Mouse (Mus musculus): Measurements from ENCODE around the gene Agbl1. TPM values are rescaled to one million over a fixed set of nuclear protein-coding genes. Genes with fewer than 3 reads are reported as not detected.
"Not testable (repeated sequence)": the region's sequence is repeated elsewhere in the genome, so short reads cannot be mapped to it uniquely, and the experiment has no call there.

Gene Agbl1
- total RNA-seq (2021): under 1 TPM; 0.27 to 0.46 TPM

- intact Hi-C loops (cut with DNase I): no loop called here
- no peak for DNase-seq (ENCODE audit: low spot score in 2 of 2)
These were observed at the start of gene Agbl1 for GRCm38 (mm10) chr7:76229311-76229937. TSS of gene Agbl1 (plus strand) at chr7:76229887.

DNA sequence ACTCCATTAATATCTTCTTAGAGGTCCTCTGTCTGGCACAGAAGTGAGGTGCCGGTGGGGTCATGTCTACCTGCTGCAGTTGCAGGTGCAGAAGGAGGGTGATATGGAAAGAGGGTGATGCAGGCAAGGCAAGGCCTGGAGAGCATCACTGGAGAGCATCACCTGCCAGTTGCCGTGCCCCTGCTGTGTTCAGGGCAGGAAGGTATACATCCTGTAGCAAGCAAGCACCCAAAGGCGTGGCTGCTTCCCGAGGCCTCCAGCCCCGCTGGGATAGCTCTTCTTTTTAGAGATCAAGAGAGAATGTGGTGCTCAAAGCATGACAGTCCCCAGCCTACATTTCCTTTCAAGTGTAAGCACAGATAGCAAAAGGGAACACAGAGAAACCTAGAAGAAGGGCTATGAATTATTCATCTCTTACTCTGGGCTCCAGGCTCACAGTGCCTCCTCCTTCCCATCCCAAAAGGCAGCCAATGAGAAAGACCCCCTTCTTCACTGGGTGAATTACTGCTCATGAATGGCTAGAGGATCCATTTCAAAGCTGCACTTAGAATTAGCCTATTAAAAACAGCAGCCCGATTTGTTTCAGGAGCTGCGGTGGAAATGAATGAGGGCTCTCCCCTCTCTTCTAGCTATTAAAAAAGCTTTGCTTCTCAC, 44.6 kb upstream of the Agbl1 start:
- intact Hi-C loops (cut with DNase I): no loop called here
- peak; percentile 23 to 71 for DNase-seq (ENCODE audit: low spot score in 2 of 2)

GRCm38 (mm10) chr7:76185681-76186121, 44.0 kb upstream of the Agbl1 start:
- no peak for DNase-seq (ENCODE audit: low spot score in 2 of 2)
- intact Hi-C loops (cut with DNase I): no loop called here

DNA sequence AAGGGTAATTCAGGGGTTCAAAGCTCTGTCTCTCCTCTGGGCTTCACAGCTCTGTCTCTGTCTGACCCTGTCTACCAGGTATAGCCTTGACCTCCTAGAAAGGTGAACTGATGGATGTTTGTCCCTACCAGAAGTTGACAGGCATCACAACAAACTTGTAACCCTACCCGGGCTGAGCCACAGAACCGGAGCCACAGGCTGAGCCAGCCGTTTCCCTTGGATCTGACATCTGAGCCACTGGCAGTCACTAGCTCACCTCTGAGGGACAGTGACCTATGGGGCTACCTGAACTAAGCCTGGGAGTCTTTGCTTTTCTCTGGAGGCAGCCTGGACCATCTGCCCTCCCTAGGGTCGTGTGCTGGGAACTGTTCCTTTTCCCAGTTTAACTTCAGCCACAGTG, 11.1 kb upstream of the Agbl1 start:
- intact Hi-C loops (cut with DNase I): no loop called here
- no peak for DNase-seq (ENCODE audit: low spot score in 2 of 2)

GRCm38 (mm10) chr7:76219797-76220469, 9.8 kb upstream of the Agbl1 start:
- intact Hi-C loops (cut with DNase I): no loop called here
- DNase-seq (ENCODE audit: low spot score in 2 of 2): no peak

DNA sequence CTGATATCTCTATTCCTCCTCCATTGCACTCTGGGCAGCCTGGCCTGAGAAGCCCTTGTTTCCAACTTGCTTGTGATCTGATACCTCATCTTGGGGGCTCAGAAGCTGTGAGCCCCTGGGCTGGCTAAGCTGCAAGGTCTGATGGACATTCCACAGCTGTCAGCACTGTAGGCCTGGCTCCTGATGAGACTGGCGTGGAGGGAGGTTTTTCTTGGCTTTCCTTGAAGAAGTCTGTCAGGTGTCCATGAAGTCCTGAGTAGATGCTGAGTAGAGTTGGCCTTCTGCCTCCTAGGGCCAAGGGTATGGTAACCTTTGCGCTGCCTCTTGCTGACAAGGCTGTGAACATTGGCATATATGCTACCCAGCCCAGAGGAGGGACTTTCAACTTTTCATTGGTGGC, 7.0 kb upstream of the Agbl1 start:
- intact Hi-C loops (cut with DNase I): no loop called here
- DNase-seq (ENCODE audit: low spot score in 2 of 2): no peak

GRCm38 (mm10) chr7:76228881-76229280, 806 bp upstream of the Agbl1 start:
- intact Hi-C loops (cut with DNase I): no loop called here
- no peak for DNase-seq (ENCODE audit: low spot score in 2 of 2)

GRCm38 (mm10) chr7:76234321-76234720, 4.6 kb downstream of the Agbl1 start:
- intact Hi-C loops (cut with DNase I): loop anchor here (10.0 kb wide), 1 partner anchor 60 kb away; no protein-coding TSS in a partner anchor
- no peak for DNase-seq (ENCODE audit: low spot score in 2 of 2)

- no peak for DNase-seq (ENCODE audit: low spot score in 2 of 2)
- intact Hi-C loops (cut with DNase I): loop anchor here (10.0 kb wide), 1 partner anchor 63 kb away; no protein-coding TSS in a partner anchor
These were observed 7.8 kb downstream of the Agbl1 start for GRCm38 (mm10) chr7:76237497-76237896.

DNA sequence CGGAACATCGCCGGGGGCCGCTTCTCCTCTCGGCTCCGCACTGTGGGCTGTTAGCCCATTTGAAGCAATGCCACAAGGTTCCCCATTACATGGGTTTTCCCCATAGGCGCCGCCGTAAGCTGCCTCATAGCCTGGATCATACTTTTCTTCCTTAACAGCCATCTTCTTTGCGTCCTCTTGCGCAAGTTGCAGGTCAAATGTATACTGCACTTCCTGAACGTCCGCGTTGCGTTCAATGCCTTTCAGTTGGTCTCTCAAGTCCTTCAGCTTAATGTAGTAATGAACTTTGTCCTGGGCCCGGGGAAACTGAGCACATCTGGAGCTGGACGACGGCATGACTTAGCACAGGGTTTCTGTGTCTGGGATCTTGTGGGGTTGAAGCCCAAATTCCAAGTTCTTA, 15.2 kb downstream of the Agbl1 start:
- intact Hi-C loops (cut with DNase I); DNase-seq (ENCODE audit: low spot score in 2 of 2): not testable (repeated sequence)

- intact Hi-C loops (cut with DNase I): no loop called here
- no peak for DNase-seq (ENCODE audit: low spot score in 2 of 2)
These were observed 45.4 kb downstream of the Agbl1 start for GRCm38 (mm10) chr7:76275061-76275460.

DNA sequence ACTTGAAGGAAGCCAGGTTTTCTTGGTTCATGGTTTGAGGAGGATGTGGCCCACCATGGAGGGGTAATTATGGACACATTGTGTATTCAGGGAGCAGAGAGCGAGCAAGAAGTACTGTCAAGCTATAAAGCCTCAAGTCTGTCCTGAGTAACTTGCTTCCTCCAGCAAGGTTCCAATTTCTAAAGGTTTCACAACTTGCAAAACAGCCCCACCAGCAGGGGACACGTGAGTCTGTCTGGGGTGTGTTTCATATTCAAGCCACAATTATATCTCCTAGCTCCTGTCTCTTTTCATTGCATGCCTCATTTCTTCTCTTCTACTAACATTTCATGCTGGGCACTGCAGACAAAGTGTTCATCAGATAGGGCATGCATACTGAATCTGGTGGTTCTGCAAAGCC, 53.1 kb downstream of the Agbl1 start:
- intact Hi-C loops (cut with DNase I): no loop called here
- DNase-seq (ENCODE audit: low spot score in 2 of 2): no peak

DNA sequence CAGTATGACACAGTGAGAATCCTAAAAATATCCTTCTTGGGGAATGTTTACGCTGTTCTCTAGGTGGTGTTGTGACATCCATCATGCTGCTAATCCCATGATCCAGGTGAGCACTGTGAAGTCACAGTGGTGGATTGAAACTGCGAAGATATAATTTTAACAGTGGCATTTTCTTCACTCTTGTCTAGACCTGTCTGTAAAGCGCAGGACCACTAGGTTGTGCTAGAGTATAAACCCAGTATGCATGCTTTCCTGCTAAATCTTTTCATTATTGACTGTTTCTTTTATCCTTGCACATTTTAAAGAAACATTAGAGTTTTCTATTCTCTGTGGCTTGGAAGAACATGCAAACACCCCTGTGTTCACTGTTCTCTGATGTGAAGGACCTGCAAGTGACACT, 57.8 kb downstream of the Agbl1 start:
- intact Hi-C loops (cut with DNase I): loop anchor here (5.0 kb wide), 1 partner anchor 360 kb away; no protein-coding TSS in a partner anchor

GRCm38 (mm10) chr7:76321866-76322553, 92.3 kb downstream of the Agbl1 start:
- intact Hi-C loops (cut with DNase I): no loop called here
- DNase-seq (ENCODE audit: low spot score in 2 of 2): no peak

More for the DNA sequence above, 57.8 kb downstream of the Agbl1 start:
- DNase-seq (ENCODE audit: low spot score in 2 of 2): peak; percentile 16 to 35

GRCm38 (mm10) chr7:76326091-76326490, 96.4 kb downstream of the Agbl1 start:
- DNase-seq (ENCODE audit: low spot score in 2 of 2): no peak
- intact Hi-C loops (cut with DNase I): no loop called here

DNA sequence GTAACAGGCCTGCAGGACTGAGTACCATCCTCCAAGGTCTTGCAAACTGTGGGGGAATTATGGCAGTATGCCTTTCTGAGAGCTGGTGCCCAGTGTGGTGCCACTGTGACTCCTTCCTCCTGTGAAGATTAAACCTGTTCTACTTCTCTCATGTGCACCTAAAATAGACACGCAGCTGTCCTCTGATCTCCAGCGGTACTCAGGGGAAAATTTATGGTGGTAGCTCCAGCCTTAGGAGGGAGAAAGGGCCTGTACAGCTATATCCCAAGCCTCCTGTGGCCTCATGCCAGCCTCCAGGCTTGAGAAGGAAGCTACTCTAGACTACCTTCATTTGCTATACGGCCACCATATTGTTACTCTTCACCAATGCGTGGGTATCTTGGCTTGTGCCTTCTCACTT, 109.6 kb downstream of the Agbl1 start:
- no peak for DNase-seq (ENCODE audit: low spot score in 2 of 2)
- intact Hi-C loops (cut with DNase I): no loop called here

DNA sequence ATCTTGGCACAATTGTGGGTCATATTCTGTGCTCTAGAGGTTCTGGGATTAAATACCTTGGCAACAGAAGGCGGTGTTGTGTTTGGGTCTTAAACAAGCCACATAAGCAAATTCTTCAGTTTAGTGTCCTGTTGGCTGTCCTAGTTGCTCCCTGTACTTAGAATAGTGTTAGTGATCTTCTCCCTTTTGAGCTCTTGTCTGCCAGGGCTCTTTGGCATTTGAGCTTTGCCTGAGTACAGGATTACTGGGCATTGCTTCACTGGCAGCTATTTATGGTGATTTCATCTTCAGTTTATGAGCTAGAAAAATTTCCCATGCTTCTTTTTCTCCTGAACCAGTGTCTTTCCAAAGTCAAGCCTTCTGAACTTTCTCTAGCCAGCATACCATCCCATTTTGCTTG, 111.9 kb downstream of the Agbl1 start:
- intact Hi-C loops (cut with DNase I): no loop called here
- no peak for DNase-seq (ENCODE audit: low spot score in 2 of 2)

GRCm38 (mm10) chr7:76353469-76353868, 123.8 kb downstream of the Agbl1 start:
- no peak for DNase-seq (ENCODE audit: low spot score in 2 of 2)
- intact Hi-C loops (cut with DNase I): loop anchor here (5.0 kb wide), 1 partner anchor 426 kb away; no protein-coding TSS in a partner anchor

- intact Hi-C loops (cut with DNase I): loop anchor here (5.0 kb wide), 1 partner anchor 427 kb away; no protein-coding TSS in a partner anchor
- peak; percentile 32 to 36 for DNase-seq (ENCODE audit: low spot score in 2 of 2)
These were observed 124.8 kb downstream of the Agbl1 start for GRCm38 (mm10) chr7:76354510-76354909.

DNA sequence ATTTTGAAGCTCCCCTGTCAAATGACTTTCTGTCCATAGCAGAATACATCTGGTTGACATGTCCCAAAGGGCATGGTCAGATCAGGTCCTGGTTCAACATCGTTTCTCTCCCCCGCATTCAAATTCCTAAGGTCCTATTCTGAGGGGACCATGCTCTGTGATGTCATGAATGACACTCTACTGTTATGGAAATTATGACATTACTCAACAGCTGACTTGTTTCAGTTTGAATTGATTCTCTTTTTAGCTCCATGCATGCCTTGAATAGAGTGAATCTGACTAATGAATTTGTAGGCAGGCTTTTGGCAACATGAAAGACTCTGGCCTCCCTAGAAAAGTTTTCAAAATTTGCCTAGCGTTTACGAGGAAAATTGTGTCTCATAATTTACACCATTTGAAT, 141.6 kb downstream of the Agbl1 start:
- intact Hi-C loops (cut with DNase I): no loop called here
- DNase-seq (ENCODE audit: low spot score in 2 of 2): peak in 1 of 2 experiments; percentile 13

Data from left cerebral cortex, postnatal 25 days (tissue).